Mouse (Mus musculus) inflammation-experienced regulatory T-cells, adult 16 weeks (primary cell): Measurements from ENCODE around the gene Klk1b11. TPM values are rescaled to one million over a fixed set of nuclear protein-coding genes. Genes with fewer than 3 reads are reported as not detected.

Experiments used
- polyA plus RNA-seq: library from polyadenylated mRNA; unstranded; fragments of 100-300 nt; shearing (Covaris generic); gene quantifications from one replicate; pipeline ENCODE4 v1.2.1, GENCODE M21; 2017

Gene Klk1b11
- polyA plus RNA-seq = not detected

DNA sequence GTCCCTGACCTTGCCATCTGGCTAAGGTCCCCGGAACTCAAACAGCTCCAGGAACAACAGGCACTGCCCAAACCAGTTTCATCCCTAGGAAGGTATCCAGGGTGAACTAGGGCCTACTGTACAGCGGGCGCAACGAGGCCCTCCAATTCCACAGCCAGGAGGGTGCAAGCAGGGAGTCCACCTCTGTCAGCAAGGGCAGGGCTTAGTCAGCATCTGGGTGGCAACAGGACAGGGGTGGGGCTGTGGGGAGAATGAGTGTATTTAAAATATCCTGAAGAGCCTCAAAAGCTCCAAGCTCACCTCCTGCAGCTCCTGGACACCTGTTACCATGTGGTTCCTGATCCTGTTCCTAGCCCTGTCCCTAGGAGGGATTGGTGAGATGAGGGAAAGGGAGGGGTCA lies at the start of gene Klk1b11:
Gene Klk1b11, plus strand, starts transcription at position 301 of the 400 bp plus-strand sequence.

DNA sequence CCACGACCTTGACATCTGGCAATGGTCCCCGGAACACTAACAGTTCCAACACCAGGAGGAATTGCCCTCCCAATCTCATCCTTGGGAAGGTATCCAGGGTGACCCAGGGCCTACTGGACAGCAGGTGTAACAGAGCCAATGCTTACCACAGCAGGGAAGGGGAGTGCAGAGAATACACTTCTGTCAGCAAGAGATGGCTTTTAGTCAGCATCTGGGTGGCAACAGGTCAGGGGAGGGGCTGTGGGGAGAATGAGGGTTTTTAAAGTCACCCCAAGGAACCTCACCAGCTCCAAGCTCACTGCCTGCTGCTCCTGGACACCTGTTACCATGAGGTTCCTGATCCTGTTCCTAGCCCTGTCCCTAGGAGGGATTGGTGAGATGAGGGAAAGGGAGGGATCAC lies 45.3 kb upstream of the Klk1b11 start, which contains the start of gene Klk1b8:
Gene Klk1b8, plus strand, starts transcription at position 301 of the 400 bp plus-strand sequence.

DNA sequence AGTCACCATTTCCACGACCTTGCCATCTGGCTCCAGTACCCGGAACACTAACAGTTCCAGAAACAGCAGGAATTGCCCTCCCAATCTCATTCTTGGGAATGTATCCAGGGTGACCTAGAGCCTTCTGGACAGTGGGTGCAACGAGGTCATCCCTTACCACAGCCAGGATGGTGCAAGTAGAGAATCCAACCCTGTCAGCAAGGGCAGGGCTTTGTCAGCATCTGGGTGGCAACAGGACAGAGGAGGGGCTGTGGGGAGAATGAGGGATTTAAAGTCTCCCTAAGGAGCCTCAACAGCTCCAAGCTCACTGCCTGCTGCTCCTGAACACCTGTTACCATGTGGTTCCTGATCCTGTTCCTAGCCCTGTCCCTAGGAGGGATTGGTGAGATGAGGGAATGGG lies 29.2 kb upstream of the Klk1b11 start, which contains the start of gene Klk1b1:
Gene Klk1b1, plus strand, starts transcription at position 301 of the 400 bp plus-strand sequence.

DNA sequence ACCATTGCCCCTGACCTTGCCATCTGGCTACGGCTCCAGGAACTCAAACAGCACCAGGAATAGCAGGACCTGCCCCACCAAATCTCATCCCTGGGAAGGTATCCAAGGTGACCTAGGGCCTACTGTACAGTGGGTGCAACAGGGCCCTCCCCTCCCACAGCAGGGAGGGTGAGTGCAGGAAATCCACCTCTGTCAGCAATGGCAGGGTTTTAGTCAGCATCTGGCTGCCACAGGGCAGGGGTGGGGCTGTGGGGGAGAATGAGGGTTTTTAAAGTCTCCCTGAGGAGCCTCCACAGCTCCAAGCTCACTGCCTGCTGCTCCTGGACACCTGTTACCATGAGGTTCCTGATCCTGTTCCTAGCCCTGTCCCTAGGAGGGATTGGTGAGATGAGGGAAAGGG lies 19.9 kb upstream of the Klk1b11 start, which contains the start of gene Klk1b9:
Gene Klk1b9, plus strand, starts transcription at position 301 of the 400 bp plus-strand sequence.

DNA sequence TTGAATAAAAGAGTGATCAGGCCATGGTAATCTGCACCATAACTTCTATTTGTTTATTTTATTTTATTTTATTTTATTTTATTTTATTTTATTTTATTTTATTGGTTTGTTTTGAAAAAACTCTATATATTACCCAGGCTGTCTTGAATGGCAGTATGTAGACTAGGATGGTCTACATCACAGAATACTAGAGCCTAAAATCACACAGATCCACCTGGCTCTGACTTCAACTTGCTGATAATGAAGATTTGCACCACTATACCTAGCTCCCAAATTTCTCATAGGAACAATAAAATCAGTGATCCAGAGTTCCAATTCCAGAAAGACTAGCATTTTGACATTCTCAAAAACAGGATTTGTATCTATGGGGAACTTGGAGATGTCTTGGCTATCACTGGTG lies 16.2 kb downstream of the Klk1b11 start, which contains the start of gene Klk1b26:
Gene Klk1b26, plus strand, starts transcription at position 301 of the 400 bp plus-strand sequence.

Other genes with a start within 250 kb of the Klk1b11 start
- not detected for gene Klk12, start 227.0 kb upstream of the Klk1b11 start, polyA plus RNA-seq
- gene Klk11, start 221.3 kb upstream of the Klk1b11 start, polyA plus RNA-seq = not detected
- 0.21 TPM for gene Klk10, start 214.8 kb upstream of the Klk1b11 start, polyA plus RNA-seq
- 0.99 TPM for gene Klk9, start 204.0 kb upstream of the Klk1b11 start, polyA plus RNA-seq
- gene Klk8, start 198.3 kb upstream of the Klk1b11 start, polyA plus RNA-seq = 109 TPM
- gene Klk7, start 184.6 kb upstream of the Klk1b11 start, polyA plus RNA-seq = not detected
- gene Klk6, start 171.4 kb upstream of the Klk1b11 start, polyA plus RNA-seq = not detected
- not detected for gene Klk5, start 153.9 kb upstream of the Klk1b11 start, polyA plus RNA-seq
- not detected for gene Klk4, start 114.7 kb upstream of the Klk1b11 start, polyA plus RNA-seq
- gene Klk15, start 62.1 kb upstream of the Klk1b11 start, polyA plus RNA-seq = 0.51 TPM
- gene Klk1b8, start 45.2 kb upstream of the Klk1b11 start, polyA plus RNA-seq = not detected
- gene Klk1b1, start 29.1 kb upstream of the Klk1b11 start, polyA plus RNA-seq = not detected
- 0.73 TPM for gene Klk1b9, start 19.8 kb upstream of the Klk1b11 start, polyA plus RNA-seq
- not detected for gene Klk1b26, start 16.3 kb downstream of the Klk1b11 start, polyA plus RNA-seq
- 4.1 TPM for gene Klk1b27, start 56.4 kb downstream of the Klk1b11 start, polyA plus RNA-seq
- not detected for gene Klk1b21, start 106.5 kb downstream of the Klk1b11 start, polyA plus RNA-seq
- not detected for gene Klk1b22, start 116.8 kb downstream of the Klk1b11 start, polyA plus RNA-seq
- gene Klk1b16, start 140.9 kb downstream of the Klk1b11 start, polyA plus RNA-seq = not detected
- not detected for gene Klk1b24, start 192.4 kb downstream of the Klk1b11 start, polyA plus RNA-seq
- gene Klk1b3, start 202.3 kb downstream of the Klk1b11 start, polyA plus RNA-seq = not detected
- not detected for gene Klk1b4, start 211.6 kb downstream of the Klk1b11 start, polyA plus RNA-seq
- not detected for gene Klk1b5, start 220.1 kb downstream of the Klk1b11 start, polyA plus RNA-seq
- not detected for gene Klk1, start 229.5 kb downstream of the Klk1b11 start, polyA plus RNA-seq
- not detected for gene Gm36864, start 240.3 kb downstream of the Klk1b11 start, polyA plus RNA-seq